Mouse (Mus musculus) olfactory bulb, adult 2 months (tissue): Measurements from ENCODE around the gene Txndc12.

Experiments used
- CTCF ChIP-seq: fragments of 200-500 bp; IDR thresholded peaks from 2 replicates; pipeline ENCODE4 v1.5.1; 2012; ENCODE audit warnings: low read depth, mild to moderate bottlenecking, low read length, moderate library complexity; ENCODE audit not compliant: insufficient read depth
- POLR2A ChIP-seq: fragments of 200-500 bp; IDR thresholded peaks from 2 replicates; pipeline ENCODE4 v1.6.1; 2012; ENCODE audit warnings: mild to moderate bottlenecking, low read depth, low read length, moderate library complexity; ENCODE audit not compliant: insufficient read depth

- TF ChIP-seq CTCF (no peak), POLR2A (no peak)
Measured at GRCm38 (mm10) chr4:108796701-108797100, 37.7 kb upstream of the Txndc12 start.
